Mouse (Mus musculus) liver, adult 2 months (tissue): Measurements from ENCODE around the gene Fam160a1. TPM values are rescaled to one million over a fixed set of nuclear protein-coding genes. Genes with fewer than 3 reads are reported as not detected.

Experiments
- DNase-seq: peaks from one replicate; pipeline ENCODE4 v3.0.0-alpha.2; 2011; ENCODE audit warnings: low read depth, low spot score; ENCODE audit errors: extremely low read depth
- H3K27ac ChIP-seq: fragments of 200-500 bp; replicated peaks from 2 replicates; pipeline ENCODE4 v1.5.1; 2012; ENCODE audit warnings: low read depth, mild to moderate bottlenecking, control low read depth, inconsistent platforms, low read length; ENCODE audit not compliant: insufficient read depth
- H3K27me3 ChIP-seq: fragments of 200-500 bp; 2 replicates; pipeline ENCODE4 v1.6.1; 2012; ENCODE audit warnings: mild to moderate bottlenecking, moderate library complexity, low read length, inconsistent platforms; ENCODE audit not compliant: control insufficient read depth, insufficient read depth
- H3K36me3 ChIP-seq: fragments of 200-500 bp; 2 replicates; pipeline ENCODE4 v1.6.1; 2012; ENCODE audit warnings: low read length, inconsistent platforms; ENCODE audit not compliant: control insufficient read depth, insufficient read depth
- H3K4me1 ChIP-seq: fragments of 200-500 bp; 2 replicates; pipeline ENCODE4 v1.6.1; 2011; ENCODE audit warnings: low read length; ENCODE audit not compliant: control insufficient read depth, insufficient read depth
- H3K4me3 ChIP-seq: fragments of 200-500 bp; 2 replicates; pipeline ENCODE4 v1.5.1; 2011; ENCODE audit warnings: low read depth, mild to moderate bottlenecking, control low read depth, low read length, moderate library complexity; ENCODE audit not compliant: insufficient read depth
- H3K79me2 ChIP-seq: fragments of 200-500 bp; 2 replicates; pipeline ENCODE4 v1.6.1; 2012; ENCODE audit warnings: inconsistent platforms, mild to moderate bottlenecking, low read length, moderate library complexity; ENCODE audit not compliant: control insufficient read depth, insufficient read depth
- H3K9ac ChIP-seq: fragments of 200-500 bp; 2 replicates; pipeline ENCODE4 v1.6.1; 2012; ENCODE audit warnings: low read depth, mild to moderate bottlenecking, control low read depth, inconsistent platforms, low read length
- CTCF ChIP-seq: fragments of 200-500 bp; IDR thresholded peaks from 2 replicates; pipeline ENCODE4 v1.5.1; 2011; ENCODE audit warnings: low read depth, low read length, control low read depth
- POLR2A ChIP-seq: fragments of 200-500 bp; IDR thresholded peaks from 2 replicates; pipeline ENCODE4 v1.6.1; 2011; ENCODE audit warnings: low read length, control low read depth; ENCODE audit not compliant: insufficient read depth; ENCODE audit errors: extremely low read depth
- WGBS: fragments of 180-500 bp; shearing (Covaris S2); methylation state at CpG from one replicate; pipeline ENCODE4 v1.1.7; 2018; 5-methylcytosine and 5-hydroxymethylcytosine counted together
- polyA plus RNA-seq: library from polyadenylated mRNA; depleted of rRNA; stranded (reverse); fragments of >200 nt; gene quantifications from 2 replicates; pipeline ENCODE4 v1.2.3, GENCODE M21; 2012
- total RNA-seq: library from RNA; depleted of rRNA; stranded (reverse); fragments of >200 nt; gene quantifications from 2 replicates; pipeline ENCODE4 v1.2.3, GENCODE M21; 2014

Fam160a1 gene
- total and polyA plus RNA-seq, 2 experiments: 1.8 to 4.7 TPM

GRCm38 (mm10) chr3:85679960-85680359 is 137.1 kb downstream of the Fam160a1 start:
- no peak overlapping the region for H3K9ac ChIP-seq

GRCm38 (mm10) chr3:85679312-85679933 is 137.7 kb downstream of the Fam160a1 start:
- H3K79me2 ChIP-seq: no peaks in the 10 kb centered on the region
- no peak overlapping the region for H3K9ac ChIP-seq
- H3K27ac ChIP-seq: no peak overlapping the region
- no peak for TF ChIP-seq POLR2A
- TF ChIP-seq CTCF: no peak
- no peak overlapping the region for H3K4me3 ChIP-seq
- H3K27me3 ChIP-seq: no peaks in the 10 kb centered on the region
- 89% methylated on average over 8 of the region's 8 CpGs for WGBS
- H3K4me1 ChIP-seq: no peaks in the 10 kb centered on the region
- H3K36me3 ChIP-seq: peaks cover 3% of the 10 kb centered on the region; the same call in 1 of the 2 replicates
- DNase-seq: no peak

More at GRCm38 (mm10) chr3:85679960-85680359, 137.1 kb downstream of the Fam160a1 start:
- DNase-seq: no peak
- no peak overlapping the region for H3K27ac ChIP-seq
- peaks cover 3% of the 10 kb centered on the region; the same call in 1 of the 2 replicates for H3K36me3 ChIP-seq
- H3K79me2 ChIP-seq: no peaks in the 10 kb centered on the region
- no peak for TF ChIP-seq CTCF
- TF ChIP-seq POLR2A: no peak
- H3K4me3 ChIP-seq: no peak overlapping the region
- no peaks in the 10 kb centered on the region for H3K27me3 ChIP-seq
- 93% methylated on average over 5 of the region's 5 CpGs for WGBS
- H3K4me1 ChIP-seq: no peaks in the 10 kb centered on the region

- no peak for TF ChIP-seq POLR2A
- TF ChIP-seq CTCF: no peak
- DNase-seq: no peak
- Histone ChIP-seq H3K79me2 (no peaks in the 10 kb centered on the region), H3K36me3 (peaks cover 3% of the 10 kb centered on the region; the same call in 1 of the 2 replicates), H3K27ac (no peak overlapping the region), H3K27me3 (no peaks in the 10 kb centered on the region), H3K9ac (no peak overlapping the region), H3K4me3 (no peak overlapping the region), H3K4me1 (no peaks in the 10 kb centered on the region)
- 34% methylated on average over 3 of the region's 3 CpGs for WGBS
Observed at GRCm38 (mm10) chr3:85677952-85678351, 139.1 kb downstream of the Fam160a1 start.

GRCm38 (mm10) chr3:85677133-85677532 is 140.0 kb downstream of the Fam160a1 start:
- H3K27ac ChIP-seq: no peak overlapping the region
- H3K9ac ChIP-seq: no peak overlapping the region
- TF ChIP-seq POLR2A (no peak), CTCF (no peak)
- H3K27me3 ChIP-seq: no peaks in the 10 kb centered on the region
- no peaks in the 10 kb centered on the region for H3K4me1 ChIP-seq
- H3K4me3 ChIP-seq: no peak overlapping the region
- DNase-seq: no peak
- H3K36me3 ChIP-seq: peaks cover 3% of the 10 kb centered on the region; the same call in 1 of the 2 replicates
- 90% methylated on average over 8 of the region's 8 CpGs for whole genome bisulfite sequencing
- H3K79me2 ChIP-seq: no peaks in the 10 kb centered on the region

GRCm38 (mm10) chr3:85669844-85670243 is 147.2 kb downstream of the Fam160a1 start:
- Histone ChIP-seq H3K4me3 (no peak overlapping the region), H3K4me1 (no peaks in the 10 kb centered on the region), H3K27me3 (no peaks in the 10 kb centered on the region), H3K27ac (no peak overlapping the region), H3K36me3 (no peaks in the 10 kb centered on the region), H3K79me2 (no peaks in the 10 kb centered on the region), H3K9ac (no peak overlapping the region)
- TF ChIP-seq POLR2A: no peak
- no peak for TF ChIP-seq CTCF
- 89% methylated on average over 6 of the region's 6 CpGs for WGBS
- no peak for DNase-seq

GRCm38 (mm10) chr3:85667683-85668082 is 149.4 kb downstream of the Fam160a1 start:
- DNase-seq: no peak
- no peak overlapping the region for H3K4me3 ChIP-seq
- no peaks in the 10 kb centered on the region for H3K27me3 ChIP-seq
- H3K27ac ChIP-seq: no peak overlapping the region
- TF ChIP-seq CTCF (no peak), POLR2A (no peak)
- no peak overlapping the region for H3K9ac ChIP-seq
- WGBS: 94% methylated on average over 6 of the region's 6 CpGs
- H3K4me1 ChIP-seq: no peaks in the 10 kb centered on the region
- H3K36me3 ChIP-seq: no peaks in the 10 kb centered on the region
- H3K79me2 ChIP-seq: no peaks in the 10 kb centered on the region
